Mouse (Mus musculus): ENCODE data around the gene Agpat1.

Gene Agpat1

GRCm38 (mm10) chr17:34635671-34636070, 31.6 kb downstream of the Agpat1 start:
- DNase-seq (ENCODE audit: low spot score): no peak

GRCm38 (mm10) chr17:34637459-34637858, 33.4 kb downstream of the Agpat1 start:
- no peak for DNase-seq (ENCODE audit: low spot score)

GRCm38 (mm10) chr17:34639461-34640255, 35.6 kb downstream of the Agpat1 start:
- DNase-seq (ENCODE audit: low spot score): no peak

- no peak for DNase-seq (ENCODE audit: low spot score)
Observed at GRCm38 (mm10) chr17:34640778-34641601, 36.9 kb downstream of the Agpat1 start.

GRCm38 (mm10) chr17:34641945-34642344, 37.9 kb downstream of the Agpat1 start:
- DNase-seq (ENCODE audit: low spot score): no peak

- DNase-seq (ENCODE audit: low spot score): no peak
Observed at GRCm38 (mm10) chr17:34643379-34643778, 39.3 kb downstream of the Agpat1 start.

- no peak for DNase-seq (ENCODE audit: low spot score)
Observed at GRCm38 (mm10) chr17:34643944-34644343, 39.9 kb downstream of the Agpat1 start.

GRCm38 (mm10) chr17:34644608-34645007, 40.5 kb downstream of the Agpat1 start, which contains the start of gene Fkbpl:
Gene Fkbpl, plus strand, starts transcription at chr17:34644764.
- peak; percentile 97 for DNase-seq (ENCODE audit: low spot score)

- no peak for DNase-seq (ENCODE audit: low spot score)
Observed at GRCm38 (mm10) chr17:34645256-34645829, 41.3 kb downstream of the Agpat1 start.

- no peak for DNase-seq (ENCODE audit: low spot score)
Observed at GRCm38 (mm10) chr17:34645831-34646511, 41.9 kb downstream of the Agpat1 start.

- DNase-seq (ENCODE audit: low spot score): peak; percentile 97
Observed at GRCm38 (mm10) chr17:34646906-34647787, 43.1 kb downstream of the Agpat1 start, which contains the start of gene Atf6b. Gene Atf6b, plus strand, starts transcription at chr17:34647146.

- DNase-seq (ENCODE audit: low spot score): no peak
Observed at GRCm38 (mm10) chr17:34648141-34648890, 44.3 kb downstream of the Agpat1 start.

- DNase-seq (ENCODE audit: low spot score): no peak
Observed at GRCm38 (mm10) chr17:34649106-34649864, 45.2 kb downstream of the Agpat1 start.

- no peak for DNase-seq (ENCODE audit: low spot score)
Observed at GRCm38 (mm10) chr17:34650781-34651180, 46.7 kb downstream of the Agpat1 start.

GRCm38 (mm10) chr17:34651507-34652221, 47.6 kb downstream of the Agpat1 start:
- no peak for DNase-seq (ENCODE audit: low spot score)

- no peak for DNase-seq (ENCODE audit: low spot score)
Observed at GRCm38 (mm10) chr17:34652546-34652945, 48.5 kb downstream of the Agpat1 start.

GRCm38 (mm10) chr17:34652985-34653384, 48.9 kb downstream of the Agpat1 start:
- no peak for DNase-seq (ENCODE audit: low spot score)

- no peak for DNase-seq (ENCODE audit: low spot score)
Observed at GRCm38 (mm10) chr17:34653746-34654285, 49.8 kb downstream of the Agpat1 start.

Data from left cerebral cortex, adult 11 months (tissue).